Mouse (Mus musculus) spleen, adult 2 months (tissue): ENCODE results near the gene Eml4. TPM values are rescaled to one million over a fixed set of nuclear protein-coding genes. Genes with fewer than 3 reads are reported as not detected.

ENCODE experiments used
- DNase-seq, 2 experiments: peaks; one replicate each; pipeline versions ENCODE4 v3.0.0 to v3.0.0-alpha.2; 2012 to 2021; ENCODE audit warnings: low spot score in 2 of 2, low read depth in 1 of 2
- H3K27ac ChIP-seq: fragments of 200-500 bp; 2 replicates; pipeline ENCODE4 v1.5.1; 2012; ENCODE audit warnings: low read length, inconsistent platforms; ENCODE audit not compliant: insufficient read depth
- H3K27me3 ChIP-seq: fragments of 200-500 bp; 2 replicates; pipeline ENCODE4 v1.6.1; 2012; ENCODE audit warnings: mild to moderate bottlenecking, moderate library complexity, low read length, inconsistent platforms; ENCODE audit not compliant: control insufficient read depth, insufficient read depth
- H3K36me3 ChIP-seq: fragments of 200-500 bp; 2 replicates; pipeline ENCODE4 v1.6.1; 2012; ENCODE audit warnings: mild to moderate bottlenecking, low read length, inconsistent platforms; ENCODE audit not compliant: control insufficient read depth, insufficient read depth
- H3K4me1 ChIP-seq: fragments of 200-500 bp; 2 replicates; pipeline ENCODE4 v1.6.1; 2011; ENCODE audit warnings: inconsistent platforms; ENCODE audit not compliant: control insufficient read depth, insufficient read depth, insufficient read length
- H3K4me3 ChIP-seq: fragments of 200-500 bp; 2 replicates; pipeline ENCODE4 v1.5.1; 2011; ENCODE audit warnings: mild to moderate bottlenecking, inconsistent platforms; ENCODE audit not compliant: insufficient read depth, insufficient read length; ENCODE audit errors: extremely low read depth
- CTCF ChIP-seq: fragments of 200-500 bp; IDR thresholded peaks from 2 replicates; pipeline ENCODE4 v1.5.1; 2011; ENCODE audit warnings: mild to moderate bottlenecking, inconsistent platforms; ENCODE audit not compliant: insufficient read depth, insufficient read length, insufficient replicate concordance; ENCODE audit errors: extremely low read depth
- POLR2A ChIP-seq: fragments of 200-500 bp; IDR thresholded peaks from 2 replicates; pipeline ENCODE4 v1.6.1; 2011; ENCODE audit warnings: low read depth, low read length, inconsistent platforms
- WGBS: fragments of 180-500 bp; shearing (Covaris S2); methylation state at CpG from one replicate; pipeline ENCODE4 v1.1.7; 2018; 5-methylcytosine and 5-hydroxymethylcytosine counted together
- polyA plus RNA-seq: library from polyadenylated mRNA; depleted of rRNA; stranded (reverse); fragments of >200 nt; gene quantifications from 2 replicates; pipeline ENCODE4 v1.2.3, GENCODE M21; 2012

Gene Eml4
- polyA plus RNA-seq, 1 experiment: 13.7 TPM

DNA sequence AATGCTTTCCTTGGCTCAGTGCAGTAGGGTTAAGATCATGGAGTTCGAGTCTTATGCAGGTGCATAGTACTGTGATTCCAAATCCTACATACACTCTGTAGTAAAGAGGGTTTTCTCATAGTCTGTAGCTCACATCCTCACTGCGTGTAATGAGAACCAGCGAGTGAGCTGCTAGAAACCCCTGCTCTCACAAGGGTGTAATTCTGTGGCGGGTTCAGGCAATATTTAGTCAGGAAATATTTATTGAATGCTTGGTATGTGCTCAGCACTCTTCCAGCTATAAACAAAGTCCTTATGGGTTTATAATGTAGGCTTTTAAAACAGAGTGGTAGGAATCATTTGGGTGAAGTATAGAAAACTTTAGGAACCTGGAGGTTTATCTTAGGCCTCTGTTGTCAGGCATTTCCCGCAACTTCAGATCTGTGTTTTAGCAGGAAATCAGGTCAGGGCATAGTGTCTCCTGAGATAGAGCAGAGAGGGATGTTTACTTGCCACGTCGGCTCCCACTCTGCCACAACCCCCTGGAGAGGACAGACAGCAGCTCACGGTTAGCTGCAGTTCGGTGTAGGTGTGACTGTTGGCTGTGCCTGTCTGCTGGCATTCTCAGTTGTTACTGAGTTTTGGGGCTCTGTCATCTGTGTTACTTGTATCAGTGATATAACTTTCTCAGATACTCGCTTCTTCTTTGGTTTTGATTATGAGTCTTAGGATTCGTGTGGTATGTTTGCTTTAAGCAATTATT lies 15.1 kb downstream of the Eml4 start:
- Histone ChIP-seq H3K36me3 (no peaks in the 10 kb centered on the region), H3K27ac (peak overlapping the region; percentile 59; the same call in 1 of the 2 replicates), H3K4me3 (no peak overlapping the region), H3K27me3 (no peaks in the 10 kb centered on the region), H3K4me1 (peaks cover 16% of the 10 kb centered on the region)
- TF ChIP-seq CTCF: no peak
- TF ChIP-seq POLR2A: no peak
- no peak for DNase-seq
- 46% methylated on average over 11 of the region's 11 CpGs for WGBS

DNA sequence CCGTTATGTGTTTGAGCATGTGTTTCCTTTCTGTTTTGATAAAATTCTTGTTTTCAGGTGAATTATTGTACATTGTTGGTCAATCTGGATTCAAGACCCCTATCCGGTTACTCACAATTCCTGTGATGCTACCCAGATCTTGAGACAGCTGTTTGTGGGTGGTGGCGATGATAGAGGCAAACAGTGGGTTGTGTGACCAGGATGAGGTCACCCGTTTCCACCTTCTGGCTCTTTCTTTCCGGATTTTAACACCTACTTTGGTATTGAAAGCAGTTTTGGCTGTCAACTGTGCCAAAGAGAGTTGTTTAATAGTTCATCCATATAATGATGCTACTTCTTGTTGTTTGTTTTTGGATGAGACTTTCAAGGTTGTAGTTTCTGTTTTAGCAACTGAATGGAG lies 16.7 kb downstream of the Eml4 start:
- Histone ChIP-seq H3K27me3 (no peaks in the 10 kb centered on the region), H3K4me3 (no peak overlapping the region), H3K27ac (no peak overlapping the region), H3K4me1 (peaks cover 13% of the 10 kb centered on the region), H3K36me3 (no peaks in the 10 kb centered on the region)
- 68% methylated on average over 5 of the region's 5 CpGs for WGBS
- TF ChIP-seq CTCF (no peak), POLR2A (no peak)
- DNase-seq: no peak

DNA sequence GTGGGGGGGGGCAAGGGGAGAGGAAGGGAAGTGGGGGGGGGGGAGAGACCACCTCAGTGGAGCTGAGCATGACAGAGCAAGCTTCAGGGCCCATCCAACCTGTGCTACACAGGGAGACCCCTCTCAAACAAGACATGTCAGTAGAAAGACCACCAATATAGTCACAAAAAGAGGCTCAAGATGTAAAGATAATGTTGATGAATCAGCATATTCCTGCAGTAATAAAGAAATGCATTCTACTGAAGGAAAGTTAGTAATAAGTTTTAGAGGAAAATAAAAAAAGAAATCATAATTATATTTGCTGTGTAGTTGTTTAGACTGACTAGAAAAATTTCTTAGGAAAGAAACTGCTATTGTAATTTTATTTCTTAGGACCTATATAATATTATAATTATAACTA lies 23.4 kb downstream of the Eml4 start:
- no peak for DNase-seq
- Histone ChIP-seq H3K27me3 (no peaks in the 10 kb centered on the region), H3K4me1 (peaks cover 2% of the 10 kb centered on the region; the same call in 1 of the 2 replicates), H3K4me3 (no peak overlapping the region), H3K27ac (no peak overlapping the region), H3K36me3 (0 out of 2 replicates have a peak, but pooled peaks cover 4% of the 10 kb centered on the region)
- no peak for TF ChIP-seq POLR2A
- TF ChIP-seq CTCF: no peak

DNA sequence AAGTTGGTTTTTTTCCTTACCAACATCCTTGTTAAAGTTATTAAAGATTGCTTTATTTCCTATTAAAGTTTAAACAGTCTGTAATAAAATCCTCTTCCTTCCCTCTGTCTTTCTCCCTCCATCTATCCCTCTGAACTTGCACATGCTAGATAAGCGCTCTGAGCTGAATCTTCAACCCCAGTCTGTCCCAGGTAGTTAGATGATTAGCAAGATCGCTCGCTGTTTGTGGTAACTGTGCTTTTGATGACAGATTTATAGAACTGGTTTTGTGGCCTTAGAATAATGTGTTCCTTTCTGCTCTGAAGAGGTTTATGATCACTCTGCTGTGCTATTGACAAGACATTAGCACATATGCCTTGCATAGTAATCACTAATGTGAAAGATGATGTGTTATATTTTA lies 25.1 kb downstream of the Eml4 start:
- Histone ChIP-seq H3K4me3 (no peak overlapping the region), H3K27ac (no peak overlapping the region), H3K4me1 (peaks cover 2% of the 10 kb centered on the region; the same call in 1 of the 2 replicates), H3K27me3 (no peaks in the 10 kb centered on the region), H3K36me3 (0 out of 2 replicates have a peak, but pooled peaks cover 4% of the 10 kb centered on the region)
- DNase-seq: no peak
- 81% methylated on average over 3 of the region's 3 CpGs for WGBS
- TF ChIP-seq CTCF: no peak

DNA sequence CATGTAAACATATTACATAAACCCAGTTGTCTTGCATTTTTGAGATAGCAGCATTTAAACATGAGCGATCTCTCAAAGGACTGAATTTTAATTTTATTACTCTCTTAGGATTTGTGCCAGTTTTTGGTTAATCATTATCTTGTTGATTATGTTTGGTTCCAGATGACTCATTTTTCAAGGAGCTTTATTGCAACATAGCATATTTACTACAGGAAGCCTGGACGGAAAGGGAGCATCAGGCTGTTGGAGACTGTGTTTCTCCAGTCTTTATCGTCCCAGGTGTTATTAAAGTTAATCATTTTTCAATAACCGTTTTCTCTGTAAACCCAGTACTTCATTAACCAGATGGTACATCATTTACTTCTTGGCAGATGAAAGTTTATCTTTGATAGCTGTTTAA lies 26.1 kb downstream of the Eml4 start:
- TF ChIP-seq CTCF: no peak
- TF ChIP-seq POLR2A: no peak
- Histone ChIP-seq H3K27me3 (no peaks in the 10 kb centered on the region), H3K4me3 (no peak overlapping the region), H3K27ac (no peak overlapping the region), H3K4me1 (peaks cover 2% of the 10 kb centered on the region; the same call in 1 of the 2 replicates), H3K36me3 (0 out of 2 replicates have a peak, but pooled peaks cover 4% of the 10 kb centered on the region)
- DNase-seq: no peak
- 87% methylated on average over 4 of the region's 4 CpGs for WGBS

DNA sequence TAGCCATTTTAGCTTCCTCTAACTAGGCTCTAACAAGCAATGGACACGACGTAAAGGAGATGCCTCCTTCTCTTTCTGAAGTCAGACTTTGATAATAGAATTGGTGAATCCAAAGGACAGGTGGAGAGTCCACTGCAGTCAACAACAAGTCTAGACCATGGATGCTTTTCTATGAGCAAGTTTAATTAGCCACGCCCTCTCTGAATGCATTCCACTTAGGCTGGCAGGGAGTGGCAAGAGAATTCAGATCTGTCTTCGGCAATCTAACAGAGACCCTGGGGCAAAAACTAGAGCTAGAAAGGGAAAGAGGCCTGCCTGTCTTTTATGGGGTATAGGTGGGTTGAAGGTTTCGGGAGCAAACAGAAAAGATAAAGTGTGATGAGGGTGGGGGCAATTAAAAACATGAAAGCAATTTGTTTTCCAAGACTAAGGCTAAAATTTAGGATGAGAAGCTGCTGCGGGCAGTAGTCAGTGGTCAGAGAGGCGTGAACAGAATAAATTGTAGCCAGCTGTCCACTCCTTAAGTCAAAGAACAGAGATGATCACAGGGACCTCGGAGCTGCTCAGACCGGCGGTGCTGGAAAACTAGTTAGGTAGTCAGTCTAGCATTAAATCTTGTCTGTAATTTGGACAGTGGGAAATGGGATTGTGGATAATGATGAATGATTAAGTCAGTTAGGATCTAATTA lies 27.2 kb downstream of the Eml4 start:
- H3K27me3 ChIP-seq: no peaks in the 10 kb centered on the region
- TF ChIP-seq POLR2A (no peak), CTCF (no peak)
- peaks cover 2% of the 10 kb centered on the region; the same call in 1 of the 2 replicates for H3K4me1 ChIP-seq
- DNase-seq: no peak
- peaks cover 3% of the 10 kb centered on the region; the same call in 1 of the 2 replicates for H3K36me3 ChIP-seq
- H3K4me3 ChIP-seq: no peak overlapping the region
- 92% methylated on average over 10 of the region's 10 CpGs for WGBS
- H3K27ac ChIP-seq: no peak overlapping the region

DNA sequence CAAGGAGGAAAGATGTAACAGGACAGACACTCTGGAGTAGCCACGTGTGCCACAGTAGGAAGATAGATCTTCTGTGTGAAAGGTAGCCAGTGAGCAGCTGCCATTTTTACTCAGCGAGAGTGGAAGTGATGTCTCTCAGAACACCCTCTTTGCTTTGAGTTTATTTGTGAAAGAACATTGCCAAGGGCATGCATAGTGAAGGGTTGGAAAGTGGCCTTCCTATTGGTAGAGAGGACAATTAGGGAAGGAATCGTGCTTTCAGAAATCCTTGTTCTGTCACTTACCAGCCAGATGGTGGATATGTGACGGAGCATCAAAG lies 27.7 kb downstream of the Eml4 start:
- Histone ChIP-seq H3K27me3 (no peaks in the 10 kb centered on the region), H3K27ac (no peak overlapping the region), H3K4me3 (no peak overlapping the region), H3K4me1 (peaks cover 2% of the 10 kb centered on the region; the same call in 1 of the 2 replicates), H3K36me3 (no peaks in the 10 kb centered on the region; the same call in 1 of the 2 replicates)
- DNase-seq: no peak
- TF ChIP-seq POLR2A (no peak), CTCF (no peak)
- WGBS: 84% methylated on average over 4 of the region's 4 CpGs
